Mouse (Mus musculus) right cerebral cortex, adult 18-20 months (tissue): ENCODE results near the gene Trappc6a.

Source experiments
- DNase-seq: peaks from one replicate; pipeline ENCODE4 v3.0.0; 2022; ENCODE audit warnings: mixed read lengths

Gene Trappc6a

GRCm38 (mm10) chr7:19524420-19525104 lies 16.4 kb downstream of the Trappc6a start:
- no peak for DNase-seq

DNA sequence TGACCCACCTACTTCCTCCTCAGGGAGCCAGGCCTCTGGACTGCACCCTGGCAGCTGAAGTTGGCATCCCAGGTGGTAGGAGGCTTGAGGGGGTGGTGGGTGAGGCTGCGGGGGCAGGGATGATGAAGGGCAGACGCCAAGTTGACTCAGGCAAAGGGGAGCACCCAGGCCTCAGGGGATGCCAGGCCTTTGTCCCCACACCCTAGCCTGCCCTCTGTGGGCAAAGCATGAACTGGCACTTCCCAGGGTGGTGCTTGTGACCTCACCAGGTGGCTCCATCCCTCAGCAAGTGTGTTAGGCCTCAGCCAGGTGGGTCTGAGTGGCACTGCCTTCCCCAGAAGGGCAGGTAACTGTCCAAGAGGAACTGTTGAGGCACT lies 16.9 kb downstream of the Trappc6a start:
- DNase-seq = no peak

- no peak for DNase-seq
Measured at GRCm38 (mm10) chr7:19531077-19531476, 22.9 kb downstream of the Trappc6a start.

GRCm38 (mm10) chr7:19532240-19532639 lies 24.0 kb downstream of the Trappc6a start:
- no peak for DNase-seq

DNA sequence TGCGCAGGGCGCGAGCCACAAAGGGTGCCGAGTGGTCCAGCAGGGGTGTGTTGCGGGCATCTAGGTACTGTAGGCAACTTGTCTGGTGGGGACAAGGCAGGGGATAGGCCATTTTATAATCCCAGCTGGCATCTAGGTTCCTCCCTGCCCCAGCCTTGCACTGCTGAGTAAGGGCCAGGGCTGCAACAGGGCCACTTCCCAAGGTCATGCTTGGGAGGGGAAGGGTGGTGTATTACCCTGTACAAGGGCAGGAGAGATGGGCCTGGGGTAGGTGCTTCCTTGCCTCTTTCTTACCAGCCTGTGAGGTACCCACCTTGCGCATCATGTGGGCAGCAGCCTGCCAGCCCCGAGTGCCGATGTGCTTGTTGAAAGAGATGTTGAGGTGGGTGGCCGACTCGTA lies 26.5 kb downstream of the Trappc6a start:
- no peak for DNase-seq

GRCm38 (mm10) chr7:19540771-19541566 lies 32.8 kb downstream of the Trappc6a start:
- no peak for DNase-seq

DNA sequence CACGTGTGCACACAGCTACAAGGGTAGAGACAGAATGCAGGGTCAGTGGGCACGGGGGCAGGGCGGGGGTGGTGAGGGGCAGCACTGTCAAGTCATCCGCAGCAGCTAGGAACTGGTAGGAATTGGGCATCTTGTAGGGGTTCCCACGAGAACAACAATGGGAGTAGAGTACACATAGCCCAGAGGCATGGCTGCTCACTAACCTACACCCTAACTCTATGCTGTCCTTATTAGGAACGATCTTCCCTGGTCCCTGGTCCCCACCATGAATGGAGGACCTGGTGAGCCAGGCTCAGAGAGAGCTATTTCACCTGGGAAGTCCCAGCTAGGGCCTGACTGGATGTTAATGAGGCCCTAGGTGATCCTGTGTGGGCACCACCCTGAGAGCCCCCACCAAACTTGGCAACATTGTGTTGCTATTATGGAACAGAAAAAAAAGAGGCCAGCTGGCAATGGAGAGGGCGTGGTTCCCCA lies 33.5 kb downstream of the Trappc6a start:
- no peak for DNase-seq

DNA sequence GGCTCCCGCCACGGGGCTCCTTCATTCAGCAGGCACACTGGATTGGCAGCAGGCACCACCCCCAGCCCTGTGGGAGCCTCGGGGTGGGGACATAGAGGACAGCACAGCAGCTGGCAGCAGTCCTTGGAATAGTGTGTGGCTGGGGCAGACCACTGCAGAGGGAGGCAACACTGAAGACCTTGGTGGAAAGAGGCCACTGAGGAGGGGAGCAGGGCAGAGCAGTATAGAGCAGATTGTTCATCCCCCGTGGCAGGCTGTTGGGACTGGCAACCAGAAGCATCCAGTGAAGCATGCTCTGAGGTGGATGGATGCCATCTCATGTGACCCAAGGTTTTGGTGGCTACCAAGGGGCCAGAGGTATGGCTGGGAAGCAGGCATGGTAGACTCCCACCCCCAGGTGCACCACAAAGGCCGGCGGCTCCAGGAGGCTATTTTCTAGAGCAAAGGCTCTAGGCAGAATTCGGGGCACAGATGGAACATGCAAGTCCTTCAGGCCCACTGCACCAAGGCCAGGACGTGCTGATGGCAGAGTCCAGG lies 34.0 kb downstream of the Trappc6a start:
- DNase-seq = no peak

DNA sequence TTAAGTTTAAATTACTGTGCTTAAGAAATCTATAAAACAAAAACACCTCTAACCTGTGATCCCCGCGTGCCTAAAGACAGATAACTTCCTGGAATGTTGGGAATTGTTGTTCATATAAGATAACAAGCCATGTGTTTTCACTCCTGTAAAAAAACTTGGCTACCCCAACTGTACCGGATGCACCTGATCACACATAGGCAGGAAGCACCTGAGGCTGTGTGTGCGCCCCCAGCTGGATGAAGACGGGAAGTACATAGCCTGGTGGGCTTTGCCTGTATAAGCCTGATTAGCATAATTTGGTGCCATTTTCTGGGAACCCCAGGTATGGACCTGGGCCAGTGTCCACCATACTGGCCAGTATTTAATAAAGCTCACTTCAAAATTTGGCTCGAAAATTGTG lies 35.4 kb downstream of the Trappc6a start:
- no peak for DNase-seq

- DNase-seq = no peak
Measured at GRCm38 (mm10) chr7:19546007-19546406, 37.8 kb downstream of the Trappc6a start.

GRCm38 (mm10) chr7:19547344-19547969 lies 39.3 kb downstream of the Trappc6a start:
- no peak for DNase-seq

GRCm38 (mm10) chr7:19549394-19549793 lies 41.2 kb downstream of the Trappc6a start:
- DNase-seq = no peak

DNA sequence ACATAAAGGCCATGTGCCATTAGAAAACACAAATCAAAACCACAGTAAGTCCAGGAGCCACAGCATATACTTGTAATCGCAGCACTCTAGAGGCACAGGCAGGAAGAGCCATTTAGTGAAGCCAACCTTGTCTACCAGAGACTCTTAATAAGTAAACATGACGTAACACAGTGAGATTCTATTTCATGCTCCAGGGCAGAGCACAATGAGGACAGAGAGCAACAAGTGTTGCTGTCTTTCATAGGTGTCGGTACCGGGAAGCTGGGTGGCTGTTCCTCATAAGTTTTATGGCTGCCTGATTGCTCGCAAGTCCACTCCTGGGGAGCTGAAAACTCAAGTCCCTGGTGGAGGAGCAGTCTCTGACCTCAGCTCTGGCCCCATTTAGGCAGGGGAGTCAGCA lies 43.4 kb downstream of the Trappc6a start:
- no peak for DNase-seq

- DNase-seq = no peak
Measured at GRCm38 (mm10) chr7:19552443-19552842, 44.2 kb downstream of the Trappc6a start.

DNA sequence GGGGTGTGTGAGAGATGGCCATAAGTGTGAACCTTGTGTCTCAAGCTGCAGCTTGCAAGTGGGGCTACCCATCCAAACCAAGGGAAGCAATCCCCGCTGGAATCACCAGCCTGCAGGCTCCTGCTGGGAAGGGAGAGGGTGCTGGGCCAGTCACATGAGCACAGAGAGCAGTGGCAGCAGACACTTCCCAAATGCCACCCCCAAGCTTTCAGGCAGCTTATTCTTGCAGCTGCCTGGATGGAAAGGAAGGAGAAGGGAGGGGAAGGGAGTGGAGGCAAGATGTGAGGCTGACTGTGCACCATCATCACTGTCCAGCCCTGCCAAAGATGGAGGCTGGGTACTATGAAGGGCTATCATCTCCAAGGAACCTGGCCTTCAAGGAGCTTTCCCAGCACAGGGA lies 46.0 kb downstream of the Trappc6a start:
- peak; percentile 84 for DNase-seq

GRCm38 (mm10) chr7:19557086-19557485 lies 48.9 kb downstream of the Trappc6a start:
- DNase-seq = no peak

DNA sequence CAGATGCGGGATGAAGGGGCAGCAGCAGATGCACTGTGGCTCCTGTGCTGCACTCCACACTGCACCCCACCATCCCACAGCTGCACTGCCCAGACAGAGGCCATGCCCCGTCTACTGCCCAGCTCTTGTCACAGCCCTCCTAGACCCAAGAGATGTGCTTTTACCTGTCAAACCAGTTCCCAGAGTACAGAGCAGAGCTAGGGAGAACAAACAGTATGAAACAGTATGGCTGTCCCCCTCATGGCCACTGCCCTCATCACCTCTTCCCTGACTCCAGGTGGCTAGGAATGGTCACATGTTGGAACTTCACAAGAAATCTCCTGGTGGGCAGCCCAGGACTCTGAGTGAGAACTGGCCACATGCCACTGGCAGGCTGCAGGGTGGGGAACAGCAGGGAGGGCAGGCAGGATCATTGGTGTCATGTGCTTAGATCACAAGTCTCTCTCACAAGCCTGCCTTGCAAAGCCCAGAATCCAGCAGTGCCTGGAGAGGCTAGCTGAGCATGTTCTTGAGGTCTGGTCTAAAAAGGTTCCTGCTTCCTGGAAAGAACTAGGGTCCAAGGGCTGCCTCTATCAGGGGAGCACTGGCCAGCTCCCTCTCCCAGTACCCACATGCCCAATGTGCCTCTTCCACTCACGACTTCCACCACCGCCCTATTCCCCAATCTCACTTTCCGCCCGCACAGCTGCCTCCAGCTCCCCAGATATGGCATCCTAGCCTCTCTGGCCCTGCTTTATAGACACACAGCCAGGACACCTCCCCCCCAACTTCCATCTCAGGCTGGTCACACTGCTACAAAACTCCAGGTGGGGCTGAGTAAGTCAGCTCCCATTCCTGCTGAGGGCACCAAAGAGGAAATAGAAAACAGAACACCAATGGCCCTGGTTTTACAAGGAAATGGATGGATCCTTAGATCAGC lies 50.0 kb downstream of the Trappc6a start:
- DNase-seq = peak; percentile 48

DNA sequence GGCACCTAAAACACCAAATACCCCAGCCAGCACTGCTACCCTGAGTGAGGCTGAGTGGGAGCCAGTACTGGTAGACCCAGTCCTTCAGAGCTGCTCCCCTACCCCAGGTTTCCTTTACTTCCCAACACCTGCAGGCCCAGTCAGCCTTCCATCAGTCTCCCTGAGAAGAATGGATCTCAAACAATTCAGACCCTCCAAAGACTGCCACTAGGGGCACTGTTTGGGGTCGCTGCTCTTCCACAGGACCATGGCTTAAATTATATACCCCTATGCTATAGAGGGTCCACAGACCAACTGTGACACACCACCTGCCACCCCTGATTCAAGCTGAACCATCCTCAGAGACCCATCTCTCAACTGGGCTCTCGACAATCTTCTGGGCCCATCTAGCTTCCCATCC lies 50.8 kb downstream of the Trappc6a start:
- DNase-seq = no peak

- DNase-seq = no peak
Measured at GRCm38 (mm10) chr7:19560491-19561260, 52.5 kb downstream of the Trappc6a start.

DNA sequence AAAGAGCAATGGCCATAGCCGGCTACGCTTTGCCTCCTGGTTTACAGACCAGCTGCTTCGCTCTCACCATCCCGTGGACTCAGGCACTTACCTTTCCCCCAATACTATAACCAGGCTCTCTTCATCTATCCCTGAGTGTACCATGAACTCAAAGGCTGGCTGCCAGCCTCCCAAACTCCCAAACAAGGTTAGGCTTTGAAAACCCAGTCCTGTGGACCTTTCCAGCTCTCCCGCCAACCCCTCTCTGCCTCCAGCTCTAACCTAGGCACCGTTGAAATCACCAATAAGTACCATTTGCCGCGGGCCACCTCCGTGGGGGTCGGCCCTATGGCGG lies 53.2 kb downstream of the Trappc6a start:
- DNase-seq = no peak

GRCm38 (mm10) chr7:19561765-19562642 lies 53.8 kb downstream of the Trappc6a start:
- DNase-seq = peak; percentile 86
